Mouse (Mus musculus) left cerebral cortex, postnatal 10 days (tissue): ENCODE results near the gene Bmp8a. TPM values are rescaled to one million over a fixed set of nuclear protein-coding genes. Genes with fewer than 3 reads are reported as not detected.
A peak's percentile ranks its signal among the peaks of the same experiment; 100 is the strongest.
"Not testable (repeated sequence)": the region's sequence is repeated elsewhere in the genome, so short reads cannot be mapped to it uniquely, and the experiment has no call there.

Experiments
- DNase-seq, 2 experiments: peaks; one replicate each; pipeline ENCODE4 v3.0.0; 2021 to 2022; ENCODE audit warnings: low spot score in 2 of 2, mixed read lengths in 1 of 2; ENCODE audit errors: extremely low spot score in 1 of 2
- intact Hi-C: fragments of 180-260 bp; cut with DNase I; formaldehyde crosslinking; loops from one replicate; pipeline ENCODE4 v1.15.1; 2025
- total RNA-seq, 2 experiments: library from RNA; stranded (reverse); gene quantifications; 2 replicates each; pipeline ENCODE4 v1.2.3; 2021

Gene Bmp8a
- total RNA-seq, 2 experiments from 2014 or later = 0.13 TPM; not detected in 1

GRCm38 (mm10) chr4:123295516-123296147 lies 47.4 kb downstream of the Bmp8a start:
- intact Hi-C loops = no loop called here
- DNase-seq = no peak

GRCm38 (mm10) chr4:123295026-123295425 lies 48.0 kb downstream of the Bmp8a start:
- DNase-seq, intact Hi-C loops: not testable (repeated sequence)

GRCm38 (mm10) chr4:123293661-123294443 lies 49.2 kb downstream of the Bmp8a start:
- intact Hi-C loops = no loop called here
- no peak for DNase-seq

- intact Hi-C loops = no loop called here
- no peak for DNase-seq
These were observed 50.1 kb downstream of the Bmp8a start for GRCm38 (mm10) chr4:123292989-123293388.

GRCm38 (mm10) chr4:123292390-123292789 lies 50.7 kb downstream of the Bmp8a start:
- no peak for DNase-seq
- intact Hi-C loops = no loop called here

- DNase-seq = no peak
- intact Hi-C loops = no loop called here
These were observed 54.0 kb downstream of the Bmp8a start for GRCm38 (mm10) chr4:123289038-123289437.

GRCm38 (mm10) chr4:123286790-123287189 lies 56.3 kb downstream of the Bmp8a start:
- intact Hi-C loops = no loop called here

GRCm38 (mm10) chr4:123284731-123285624 lies 58.1 kb downstream of the Bmp8a start:
- intact Hi-C loops = no loop called here
- no peak for DNase-seq

More at GRCm38 (mm10) chr4:123286790-123287189, 56.3 kb downstream of the Bmp8a start:
- DNase-seq = no peak

GRCm38 (mm10) chr4:123283675-123284064 lies 59.4 kb downstream of the Bmp8a start:
- DNase-seq = peak in 1 of 2 experiments; percentile 43
- intact Hi-C loops = not testable (repeated sequence)

GRCm38 (mm10) chr4:123282915-123283674 lies 60.0 kb downstream of the Bmp8a start:
- peak in 1 of 2 experiments; percentile 58 for DNase-seq
- intact Hi-C loops = not testable (repeated sequence)

- intact Hi-C loops = no loop called here
- peak; percentile 79 to 93 for DNase-seq
These were observed 60.6 kb downstream of the Bmp8a start for GRCm38 (mm10) chr4:123282500-123282899.

- no peak for DNase-seq
- intact Hi-C loops = no loop called here
These were observed 62.9 kb downstream of the Bmp8a start for GRCm38 (mm10) chr4:123280117-123280516.

GRCm38 (mm10) chr4:123271063-123271462 lies 72.0 kb downstream of the Bmp8a start:
- intact Hi-C loops = no loop called here
- DNase-seq = no peak

Other genes starting within 250 kb of the Bmp8a start
- under 1 TPM; 0.26 to 0.54 TPM for gene Bmp8b, start 238.1 kb downstream of the Bmp8a start, total RNA-seq
- gene Oxct2b, start 227.0 kb downstream of the Bmp8a start, total RNA-seq = under 1 TPM in 1 of 2 experiments, not detected in 1; 0.53 TPM
- gene Ppie, start 203.3 kb downstream of the Bmp8a start, total RNA-seq = 10 to 100 TPM; 18.8 to 22.7 TPM
- gene Hpcal4, start 160.0 kb downstream of the Bmp8a start, total RNA-seq = 100 to 1,000 TPM; 234 to 238 TPM
- gene Nt5c1a, start 141.7 kb downstream of the Bmp8a start, total RNA-seq = 1 to 10 TPM; 8.2 to 8.6 TPM
- 1 to 10 TPM; 6.6 to 7.2 TPM for gene Heyl, start 109.7 kb downstream of the Bmp8a start, total RNA-seq
- gene Pabpc4, start 80.9 kb downstream of the Bmp8a start, total RNA-seq = 10 to 100 TPM; 42.4 to 47.5 TPM
- not detected for gene Oxct2a, start 19.6 kb downstream of the Bmp8a start, total RNA-seq